Mouse (Mus musculus) stomach, postnatal 0 days (tissue): Measurements from ENCODE around the gene Fundc1.

Experiments used
- CTCF ChIP-seq: IDR thresholded peaks from 2 replicates; pipeline ENCODE4 v1.5.1; 2016; ENCODE audit warnings: antibody characterized with exemption, low read depth, mild to moderate bottlenecking, moderate library complexity
- EP300 ChIP-seq: optimal IDR thresholded peaks from 2 replicates; pipeline ENCODE3; 2016; ENCODE audit warnings: antibody characterized with exemption

GRCm38 (mm10) chrX:17521221-17521716 lies 50.9 kb downstream of the Fundc1 start:
- TF ChIP-seq CTCF (no peak), EP300 (no peak)
